Mouse (Mus musculus) brain, embryonic 14.5 days (tissue): ENCODE measurements around the gene Tmod1.

Experiments used
- CTCF ChIP-seq: fragments of 200-500 bp; IDR thresholded peaks from 2 replicates; pipeline ENCODE4 v1.5.1; 2012; ENCODE audit warnings: inconsistent platforms, mild to moderate bottlenecking, moderate library complexity, borderline replicate concordance; ENCODE audit not compliant: insufficient read depth, insufficient read length; ENCODE audit errors: extremely low read depth
- POLR2A ChIP-seq: fragments of 200-500 bp; IDR thresholded peaks from 2 replicates; pipeline ENCODE4 v1.6.1; 2012; ENCODE audit warnings: mild to moderate bottlenecking, inconsistent platforms, borderline replicate concordance; ENCODE audit not compliant: poor library complexity, insufficient read depth, insufficient read length, severe bottlenecking; ENCODE audit errors: extremely low read depth

- no peak for TF ChIP-seq POLR2A
- TF ChIP-seq CTCF: no peak
Observed at GRCm38 (mm10) chr4:46096546-46096945, 57.8 kb downstream of the Tmod1 start.
